Mouse (Mus musculus): ENCODE data around the gene Dtnbp1.

DNA sequence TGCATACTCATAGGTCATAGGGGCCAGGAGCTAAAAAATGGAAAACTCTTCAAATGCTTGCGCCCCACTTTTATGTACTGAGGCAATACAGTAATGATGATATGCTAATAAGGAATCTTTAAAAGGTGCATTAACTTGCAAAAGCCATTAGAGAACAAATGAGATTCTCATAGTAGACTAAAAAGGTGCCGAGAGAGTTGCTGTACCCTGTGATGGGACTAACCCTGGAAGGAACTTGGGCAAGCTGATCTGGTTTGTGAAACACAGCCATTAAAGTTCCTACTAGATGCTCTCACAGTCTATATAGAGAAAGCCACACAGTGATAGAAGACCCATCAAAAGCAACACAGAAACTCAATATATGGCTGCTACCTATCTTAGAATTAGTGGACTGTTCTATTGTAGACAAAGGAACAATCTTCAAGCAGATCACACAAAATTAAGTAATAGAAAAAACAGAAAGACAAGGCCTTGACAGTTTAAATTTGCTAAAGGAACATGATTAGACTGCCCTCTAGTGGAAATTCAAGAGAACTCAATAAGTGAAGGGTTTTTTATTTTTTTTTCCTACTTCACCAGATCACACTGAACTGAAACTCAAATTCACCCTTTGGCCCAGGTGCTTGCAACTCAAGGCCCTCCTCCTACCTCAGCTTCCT, 24.3 kb downstream of the Dtnbp1 start:
- TF ChIP-seq CTCF (IDR thresholded peaks at IDR 0.05; ENCODE audit: low read depth, low read length) (no peak), POLR2A (IDR thresholded peaks at IDR 0.05; ENCODE audit: borderline replicate concordance, low read depth, low read length) (no peak)

All from bone marrow macrophage, adult 2 months (primary cell).